Mouse (Mus musculus): ENCODE measurements around the gene Olfr1264.

The Olfr1264 gene

GRCm38 (mm10) chr2:90025477-90025876, at the start of gene Olfr1264:
Gene Olfr1264, minus strand, starts transcription at chr2:90025577.
- DNase-seq = no peak

DNA sequence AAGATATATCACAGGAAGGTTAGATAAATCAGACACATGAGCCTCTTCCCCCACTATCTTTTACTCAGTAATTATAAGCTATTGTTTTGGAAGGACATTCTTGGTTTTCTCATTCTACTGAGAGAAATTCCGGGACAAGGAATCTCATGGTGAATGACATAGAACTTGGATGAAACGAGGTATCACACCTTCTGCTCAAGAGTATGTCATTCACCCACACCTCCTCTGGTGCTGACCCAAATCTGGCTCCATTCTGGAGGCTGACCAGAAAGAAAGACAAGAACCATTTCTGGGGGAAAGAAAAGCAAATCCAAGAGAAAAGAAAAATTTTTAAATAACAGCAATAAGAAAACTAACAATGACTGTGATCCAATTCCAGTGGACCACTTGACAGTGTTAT, 44.7 kb upstream of the Olfr1264 start:
- no peak for DNase-seq

DNA sequence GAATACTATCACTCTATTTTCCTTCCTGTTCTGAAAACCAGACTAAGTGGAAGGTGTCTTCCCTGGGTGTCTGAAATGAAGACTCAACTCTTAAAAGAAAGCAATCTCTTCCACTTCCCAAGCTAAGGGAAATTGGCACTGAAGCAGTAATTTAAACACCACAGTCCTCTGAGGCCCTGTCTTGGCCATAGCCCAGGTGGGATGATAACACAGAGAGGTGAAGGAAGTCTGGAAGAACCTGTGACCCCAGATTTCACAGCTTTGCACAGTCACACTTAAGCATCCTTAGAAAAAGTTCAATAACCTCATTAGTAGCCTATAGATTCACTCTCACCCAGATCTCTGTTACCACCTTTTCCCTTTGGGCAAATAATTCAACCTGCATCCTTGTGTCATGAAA, 38.1 kb upstream of the Olfr1264 start, which contains the start of gene Olfr140:
Gene Olfr140 (minus strand): TSS at position 101 of the 400 bp plus-strand sequence.
- DNase-seq = no peak

- DNase-seq = no peak
Measured at GRCm38 (mm10) chr2:90035037-90035436, 9.7 kb upstream of the Olfr1264 start, which contains the start of gene Olfr1265. Gene Olfr1265, plus strand, starts transcription at chr2:90035337.

DNA sequence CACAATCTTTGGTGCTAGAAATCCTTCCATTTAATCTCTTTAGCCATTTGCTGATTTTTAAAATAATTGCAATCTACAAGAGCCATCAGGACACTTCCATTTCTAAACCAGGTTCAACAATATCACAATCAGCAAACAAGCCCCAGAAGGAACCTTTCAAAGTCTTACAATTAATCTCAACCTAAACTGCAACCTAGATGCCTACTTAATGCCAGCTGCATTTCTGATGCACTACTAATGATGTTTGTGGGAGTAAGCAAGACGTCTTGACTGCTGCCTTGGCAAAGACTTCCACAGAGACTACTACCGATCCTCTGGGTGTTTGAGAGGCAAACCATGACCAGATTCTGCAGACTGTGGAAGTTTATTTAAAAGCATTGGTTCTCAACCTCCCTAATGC, 13.5 kb downstream of the Olfr1264 start, which contains the start of gene Olfr1263:
Gene Olfr1263 (plus strand): TSS at position 301 of the 400 bp plus-strand sequence.
- no peak for DNase-seq

DNA sequence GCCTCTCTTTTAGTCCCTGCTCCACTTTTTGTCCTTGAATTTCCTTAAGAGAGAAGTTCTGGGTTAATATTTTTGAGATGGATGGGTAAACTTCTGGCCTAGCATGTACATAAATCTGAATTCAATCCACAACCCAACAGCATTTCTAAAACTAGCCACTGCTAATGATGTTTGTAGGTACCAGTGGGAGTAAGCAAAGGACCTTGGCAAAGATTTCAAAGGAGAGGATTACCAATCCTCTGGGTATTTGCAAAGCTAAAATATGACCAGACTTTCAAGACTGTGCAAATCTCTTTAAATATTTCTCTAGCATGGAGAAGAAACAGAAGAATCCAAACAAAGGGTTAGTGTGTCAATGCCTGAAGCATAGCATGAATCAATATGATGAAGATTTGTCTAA, 25.5 kb downstream of the Olfr1264 start, which contains the start of gene Olfr1262:
Gene Olfr1262 (plus strand): TSS at position 301 of the 400 bp plus-strand sequence.
- no peak for DNase-seq

- no peak for DNase-seq
Measured at GRCm38 (mm10) chr2:89990921-89991320, 34.5 kb downstream of the Olfr1264 start, which contains the start of gene Olfr1261. Gene Olfr1261, plus strand, starts transcription at chr2:89991221.

GRCm38 (mm10) chr2:89977709-89978108, 47.7 kb downstream of the Olfr1264 start:
- DNase-seq = no peak

DNA sequence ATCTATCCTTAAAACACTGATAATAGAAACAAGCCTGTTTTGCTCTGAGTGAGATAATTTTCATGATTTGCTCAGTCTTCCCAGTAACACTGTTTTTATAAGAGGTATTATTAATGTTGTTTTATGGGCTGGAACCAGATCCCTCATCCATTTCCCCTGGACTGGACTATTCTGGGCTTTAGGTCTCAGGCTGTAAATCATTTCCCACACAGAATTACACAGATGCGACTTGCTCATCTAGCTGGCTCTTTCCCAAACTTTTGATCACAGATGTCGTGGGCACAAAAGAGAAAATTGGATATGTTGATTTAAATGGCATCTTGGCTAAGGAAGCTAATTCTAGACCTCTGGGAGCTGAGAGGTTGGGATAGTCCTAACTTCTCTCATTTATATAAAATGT, 51.2 kb downstream of the Olfr1264 start, which contains the start of gene Olfr1260:
Gene Olfr1260 (plus strand): TSS at position 157 of the 400 bp plus-strand sequence.
- no peak for DNase-seq
